19 mouse cellular contexts compared by ENCODE assay signal in genomic region chr14:9651417-9651816, GRCm38 (mm10).
DNase-seq lines count a peak whose midpoint lies in the region; ATAC-seq lines count a peak whose summit lies in the region.
"Had no signal": no experiment of that assay in that cellular context is flagged by ENCODE, and none has a peak within 500 bp of the region (broad histone marks: within the 10 kb centered on the region; RNA-seq: fewer than 3 reads in every experiment).

No protein-coding gene starts in this region.

- H3K4me3 ChIP-seq in neural tube, embryonic 15.5 days (replicated peaks), result no peak overlapping the region
- H3K4me3 ChIP-seq: limb, embryonic 13.5 days; midbrain, embryonic 15.5 days had no signal

- H3K27ac ChIP-seq in neural tube, embryonic 15.5 days (replicated peaks), result no peak overlapping the region
- H3K27ac ChIP-seq: limb, embryonic 13.5 days; liver, embryonic 14.5 days; midbrain, embryonic 15.5 days had no signal

- no peaks in the 10 kb centered on the region for H3K27me3 ChIP-seq in neural tube, embryonic 15.5 days (replicated peaks)
- H3K27me3 ChIP-seq: limb, embryonic 13.5 days; midbrain, embryonic 15.5 days had no signal

- H3K9ac ChIP-seq in neural tube, embryonic 15.5 days (replicated peaks), result no peak overlapping the region
- H3K9ac ChIP-seq: limb, embryonic 13.5 days; liver, embryonic 14.5 days; midbrain, embryonic 15.5 days had no signal

- no peaks in the 10 kb centered on the region for H3K9me3 ChIP-seq in neural tube, embryonic 15.5 days (replicated peaks)
- H3K9me3 ChIP-seq: limb, embryonic 13.5 days; midbrain, embryonic 15.5 days had no signal

- no peak for DNase-seq in frontal cortex, postnatal 10 days (ENCODE audit: low spot score in 2 of 2)
- peak; percentile 14 for DNase-seq in cerebellum, adult 11 months
- DNase-seq in cerebellum, adult 9-11 months, result peak; percentile 56
- DNase-seq in layer of hippocampus, adult 9-10 months (ENCODE audit: low spot score), result peak; percentile 21
- no peak for DNase-seq in embryo, embryonic 9.5 days (ENCODE audit: extremely low spot score)
- no peak for DNase-seq in heart, postnatal 36 days
- DNase-seq: adrenal gland, postnatal 10 days; B cell, adult 2 months; embryo, embryonic 11 days; gastrocnemius, postnatal 14 days; heart, postnatal 14 days; kidney, adult 18-20 months; kidney, postnatal 14 days; thymus, postnatal 14 days had no signal

- no peaks in the 10 kb centered on the region for H3K36me3 ChIP-seq in neural tube, embryonic 15.5 days
- H3K36me3 ChIP-seq: limb, embryonic 13.5 days; midbrain, embryonic 15.5 days had no signal

- WGBS in neural tube, embryonic 15.5 days, result 91% methylated on average over 1 of the region's 1 CpGs

- no peaks in the 10 kb centered on the region for H3K4me1 ChIP-seq in neural tube, embryonic 15.5 days
- H3K4me1 ChIP-seq: limb, embryonic 13.5 days had no signal

- no peak overlapping the region for H3K4me2 ChIP-seq in neural tube, embryonic 15.5 days
- H3K4me2 ChIP-seq: limb, embryonic 13.5 days; midbrain, embryonic 15.5 days had no signal

- intact Hi-C loops in heart, postnatal 36 days (cut with DNase I), result no loop called here

- peak; percentile 77 for ATAC-seq in frontal cortex, adult (ENCODE audit: low TSS enrichment)
- no peak for ATAC-seq in neural tube, embryonic 15.5 days (ENCODE audit: low FRiP score)
- ATAC-seq: midbrain, embryonic 15.5 days had no signal

Comparison
In these comparisons a context has a peak if more than half of its experiments do, and no peak if none do; other contexts are left out.
1. DNase-seq: peak in cerebellum, adult 11 months (single experiment), cerebellum, adult 9-11 months (single experiment) and layer of hippocampus, adult 9-10 months (single experiment); none in frontal cortex, postnatal 10 days (0 of 2), embryo, embryonic 9.5 days (single experiment) and heart, postnatal 36 days (0 of 2).